Mouse (Mus musculus): ENCODE results near the gene Gm960. TPM values are rescaled to one million over a fixed set of nuclear protein-coding genes. Genes with fewer than 3 reads are reported as not detected.

Gene Gm960
- polyA plus RNA-seq, 1 experiment from 2014 or later: 6.5 TPM

GRCm38 (mm10) chr19:4711098-4711600 lies 12.7 kb upstream of the Gm960 start, which contains the start of gene Sptbn2:
Sptbn2 (plus strand) TSS chr19:4711167.
- Histone ChIP-seq H3K27ac (replicated peaks) (peak within 1 kb of the TSS; percentile 93), H3K4me2 (replicated peaks) (peak within 1 kb of the TSS; percentile 74), H3K36me3 (no peaks in the 10 kb centered on the region), H3K4me3 (peak within 1 kb of the TSS; percentile 71), H3K27me3 (peaks cover 33% of the 10 kb centered on the region), H3K9me3 (no peaks in the 10 kb centered on the region), H3K9ac (replicated peaks) (peak within 1 kb of the TSS; percentile 86), H3K4me1 (peaks cover 33% of the 10 kb centered on the region)
- ATAC-seq (ENCODE audit: low FRiP score, low read depth): no peak
- WGBS: 11% methylated on average over 13 of the region's 13 CpGs

- H3K4me3 ChIP-seq: no peak overlapping the region
- no peak for ATAC-seq (ENCODE audit: low FRiP score, low read depth)
- peaks cover 36% of the 10 kb centered on the region for H3K27me3 ChIP-seq
- H3K9me3 ChIP-seq: no peaks in the 10 kb centered on the region
- WGBS: 83% methylated on average over 10 of the region's 10 CpGs
- no peak overlapping the region for H3K27ac ChIP-seq (replicated peaks)
- H3K36me3 ChIP-seq: no peaks in the 10 kb centered on the region
- peaks cover 20% of the 10 kb centered on the region for H3K4me1 ChIP-seq
- H3K4me2 ChIP-seq (replicated peaks): no peak overlapping the region
- H3K9ac ChIP-seq (replicated peaks): no peak overlapping the region
Observed at GRCm38 (mm10) chr19:4708765-4709164, 10.3 kb upstream of the Gm960 start.

DNA sequence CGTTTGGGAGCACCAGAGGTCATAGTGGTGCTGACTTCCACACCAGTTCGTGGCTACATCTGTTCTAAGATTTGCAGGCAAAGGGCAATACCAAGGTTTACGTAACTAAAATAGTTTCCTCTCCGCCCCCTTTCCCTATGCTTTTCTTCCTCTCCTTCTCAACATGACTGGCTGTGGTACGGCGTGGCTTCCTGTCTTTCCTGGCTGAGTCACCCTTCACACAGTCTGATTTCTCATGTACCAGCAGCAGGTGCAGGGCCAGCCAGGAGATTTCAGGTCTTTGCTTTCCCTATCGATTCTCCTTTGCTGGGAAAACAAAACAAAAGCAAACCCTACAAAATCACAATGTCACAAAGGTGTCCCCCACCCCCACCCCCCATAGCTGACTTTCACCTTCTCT lies 2.8 kb upstream of the Gm960 start:
- no peak for ATAC-seq (ENCODE audit: low FRiP score, low read depth)
- WGBS: 70% methylated on average over 7 of the region's 7 CpGs
- Histone ChIP-seq H3K27ac (replicated peaks) (no peak overlapping the region), H3K36me3 (no peaks in the 10 kb centered on the region), H3K4me3 (no peak overlapping the region), H3K4me1 (peaks cover 6% of the 10 kb centered on the region; the same call in 1 of the 2 replicates), H3K9ac (replicated peaks) (no peak overlapping the region), H3K27me3 (peaks cover 61% of the 10 kb centered on the region), H3K4me2 (replicated peaks) (no peak overlapping the region), H3K9me3 (no peaks in the 10 kb centered on the region)

GRCm38 (mm10) chr19:4700656-4701055 lies 2.2 kb upstream of the Gm960 start:
- Histone ChIP-seq H3K4me3 (no peak overlapping the region), H3K4me2 (replicated peaks) (no peak overlapping the region), H3K4me1 (peaks cover 6% of the 10 kb centered on the region; the same call in 1 of the 2 replicates), H3K27me3 (peaks cover 61% of the 10 kb centered on the region), H3K36me3 (no peaks in the 10 kb centered on the region), H3K9ac (replicated peaks) (no peak overlapping the region), H3K27ac (replicated peaks) (no peak overlapping the region), H3K9me3 (no peaks in the 10 kb centered on the region)
- 77% methylated on average over 8 of the region's 8 CpGs for WGBS
- no peak for ATAC-seq (ENCODE audit: low FRiP score, low read depth)

GRCm38 (mm10) chr19:4699821-4700220 lies 1.4 kb upstream of the Gm960 start:
- no peak overlapping the region for H3K9ac ChIP-seq (replicated peaks)
- H3K9me3 ChIP-seq: no peaks in the 10 kb centered on the region
- H3K4me3 ChIP-seq: no peak overlapping the region
- H3K27me3 ChIP-seq: peaks cover 59% of the 10 kb centered on the region
- H3K36me3 ChIP-seq: no peaks in the 10 kb centered on the region
- no peak overlapping the region for H3K4me2 ChIP-seq (replicated peaks)
- no peak overlapping the region for H3K27ac ChIP-seq (replicated peaks)
- 83% methylated on average over 5 of the region's 5 CpGs for WGBS
- peaks cover 6% of the 10 kb centered on the region; the same call in 1 of the 2 replicates for H3K4me1 ChIP-seq
- ATAC-seq (ENCODE audit: low FRiP score, low read depth): no peak

DNA sequence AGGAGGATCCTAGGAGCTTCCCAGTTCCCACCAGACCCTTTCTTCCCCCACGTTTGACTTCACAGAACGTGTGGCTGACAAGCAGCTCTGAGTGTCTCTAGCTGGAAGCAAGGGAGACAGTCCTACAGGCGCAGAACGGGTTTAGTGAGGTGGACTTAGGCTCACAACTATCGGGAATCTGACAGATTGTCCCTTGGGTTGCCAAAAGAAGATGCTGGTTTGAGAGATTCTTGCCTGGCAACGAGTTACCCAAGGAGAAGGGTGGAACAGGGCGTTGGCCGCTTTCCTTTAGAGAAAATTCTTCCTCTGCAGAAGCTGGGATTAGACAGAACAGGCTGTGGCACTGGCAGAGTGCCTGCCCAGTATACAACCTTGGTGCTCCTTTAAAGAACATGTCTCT lies 388 bp upstream of the Gm960 start:
- peak overlapping the region; percentile 59; the same call in 1 of the 2 replicates for H3K4me3 ChIP-seq
- no peak for ATAC-seq (ENCODE audit: low FRiP score, low read depth)
- H3K9me3 ChIP-seq: no peaks in the 10 kb centered on the region
- no peaks in the 10 kb centered on the region for H3K36me3 ChIP-seq
- H3K4me1 ChIP-seq: peaks cover 6% of the 10 kb centered on the region; the same call in 1 of the 2 replicates
- peak overlapping the region; percentile 75 for H3K4me2 ChIP-seq (replicated peaks)
- peaks cover 55% of the 10 kb centered on the region for H3K27me3 ChIP-seq
- 40% methylated on average over 8 of the region's 8 CpGs for WGBS
- peak overlapping the region; percentile 31; the same call in 1 of the 2 replicates for H3K9ac ChIP-seq (replicated peaks)
- H3K27ac ChIP-seq (replicated peaks): 0 out of 2 replicates have a peak overlapping the region, but pooled peaks have one; percentile 60

DNA sequence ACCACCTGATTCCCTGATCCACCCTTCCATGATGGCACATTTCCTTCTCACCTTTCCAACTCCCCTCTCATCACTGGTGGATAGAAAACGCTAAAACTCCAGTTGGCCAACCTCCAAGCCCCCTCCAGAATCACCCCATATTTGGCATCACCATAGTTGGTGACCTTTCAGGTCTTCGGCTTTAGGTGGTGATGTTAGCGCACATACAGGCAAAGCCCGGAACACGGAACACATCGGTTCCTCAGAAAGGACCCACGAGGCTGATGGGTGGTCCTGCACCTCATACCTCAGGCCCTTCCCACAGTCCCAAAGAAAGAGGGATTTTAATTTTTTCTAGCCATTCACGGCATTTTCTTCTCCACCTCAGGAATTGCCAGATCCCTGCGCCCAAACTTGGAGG lies 747 bp downstream of the Gm960 start:
- H3K9me3 ChIP-seq: no peaks in the 10 kb centered on the region
- H3K4me3 ChIP-seq: peak overlapping the region; percentile 59
- WGBS: 76% methylated on average over 9 of the region's 9 CpGs
- H3K4me2 ChIP-seq (replicated peaks): peak overlapping the region; percentile 75
- H3K4me1 ChIP-seq: peaks cover 6% of the 10 kb centered on the region; the same call in 1 of the 2 replicates
- H3K9ac ChIP-seq (replicated peaks): peak overlapping the region; percentile 70
- peaks cover 54% of the 10 kb centered on the region for H3K27me3 ChIP-seq
- no peak overlapping the region; the same call in 1 of the 2 replicates for H3K27ac ChIP-seq (replicated peaks)
- peak; percentile 23; the same call in 1 of the 2 replicates for ATAC-seq (ENCODE audit: low FRiP score, low read depth)
- no peaks in the 10 kb centered on the region for H3K36me3 ChIP-seq

- no peak for ATAC-seq (ENCODE audit: low FRiP score, low read depth)
- peaks cover 54% of the 10 kb centered on the region for H3K27me3 ChIP-seq
Observed at GRCm38 (mm10) chr19:4697121-4697520, 1.3 kb downstream of the Gm960 start.

GRCm38 (mm10) chr19:4694346-4694745 lies 4.1 kb downstream of the Gm960 start:
- no peak overlapping the region for H3K4me2 ChIP-seq (replicated peaks)
- 76% methylated on average over 3 of the region's 3 CpGs for WGBS
- no peak for ATAC-seq (ENCODE audit: low FRiP score, low read depth)
- H3K4me3 ChIP-seq: no peak overlapping the region
- peaks cover 6% of the 10 kb centered on the region; the same call in 1 of the 2 replicates for H3K4me1 ChIP-seq
- H3K9me3 ChIP-seq: no peaks in the 10 kb centered on the region
- peaks cover 30% of the 10 kb centered on the region for H3K27me3 ChIP-seq
- no peaks in the 10 kb centered on the region for H3K36me3 ChIP-seq
- H3K9ac ChIP-seq (replicated peaks): no peak overlapping the region
- H3K27ac ChIP-seq (replicated peaks): no peak overlapping the region

More at GRCm38 (mm10) chr19:4697121-4697520, 1.3 kb downstream of the Gm960 start:
- Histone ChIP-seq H3K4me3 (no peak overlapping the region), H3K27ac (replicated peaks) (no peak overlapping the region), H3K36me3 (no peaks in the 10 kb centered on the region), H3K4me2 (replicated peaks) (no peak overlapping the region), H3K9me3 (no peaks in the 10 kb centered on the region), H3K4me1 (peaks cover 6% of the 10 kb centered on the region; the same call in 1 of the 2 replicates), H3K9ac (replicated peaks) (no peak overlapping the region)
- WGBS: 81% methylated on average over 3 of the region's 3 CpGs

- H3K27ac ChIP-seq (replicated peaks): no peak overlapping the region
- no peak overlapping the region for H3K4me3 ChIP-seq
- H3K9ac ChIP-seq (replicated peaks): no peak overlapping the region
- ATAC-seq (ENCODE audit: low FRiP score, low read depth): no peak
- no peaks in the 10 kb centered on the region for H3K4me1 ChIP-seq
- H3K36me3 ChIP-seq: no peaks in the 10 kb centered on the region
- no peaks in the 10 kb centered on the region for H3K9me3 ChIP-seq
- H3K27me3 ChIP-seq: no peaks in the 10 kb centered on the region
- WGBS: 44% methylated on average over 6 of the region's 6 CpGs
- no peak overlapping the region for H3K4me2 ChIP-seq (replicated peaks)
Observed at GRCm38 (mm10) chr19:4672401-4672800, 26.1 kb downstream of the Gm960 start.

GRCm38 (mm10) chr19:4670776-4671175 lies 27.7 kb downstream of the Gm960 start:
- 87% methylated on average over 4 of the region's 4 CpGs for WGBS

GRCm38 (mm10) chr19:4666815-4667214 lies 31.7 kb downstream of the Gm960 start:
- Histone ChIP-seq H3K9ac (replicated peaks) (no peak overlapping the region), H3K27ac (replicated peaks) (no peak overlapping the region), H3K4me3 (no peak overlapping the region), H3K9me3 (no peaks in the 10 kb centered on the region), H3K4me1 (no peaks in the 10 kb centered on the region), H3K27me3 (no peaks in the 10 kb centered on the region), H3K36me3 (no peaks in the 10 kb centered on the region), H3K4me2 (replicated peaks) (no peak overlapping the region)
- ATAC-seq (ENCODE audit: low FRiP score, low read depth): no peak

More at GRCm38 (mm10) chr19:4670776-4671175, 27.7 kb downstream of the Gm960 start:
- no peaks in the 10 kb centered on the region for H3K4me1 ChIP-seq
- ATAC-seq (ENCODE audit: low FRiP score, low read depth): no peak
- no peaks in the 10 kb centered on the region for H3K36me3 ChIP-seq
- no peaks in the 10 kb centered on the region for H3K9me3 ChIP-seq
- H3K27me3 ChIP-seq: no peaks in the 10 kb centered on the region
- H3K27ac ChIP-seq (replicated peaks): no peak overlapping the region
- no peak overlapping the region for H3K4me3 ChIP-seq
- no peak overlapping the region for H3K9ac ChIP-seq (replicated peaks)
- no peak overlapping the region for H3K4me2 ChIP-seq (replicated peaks)

DNA sequence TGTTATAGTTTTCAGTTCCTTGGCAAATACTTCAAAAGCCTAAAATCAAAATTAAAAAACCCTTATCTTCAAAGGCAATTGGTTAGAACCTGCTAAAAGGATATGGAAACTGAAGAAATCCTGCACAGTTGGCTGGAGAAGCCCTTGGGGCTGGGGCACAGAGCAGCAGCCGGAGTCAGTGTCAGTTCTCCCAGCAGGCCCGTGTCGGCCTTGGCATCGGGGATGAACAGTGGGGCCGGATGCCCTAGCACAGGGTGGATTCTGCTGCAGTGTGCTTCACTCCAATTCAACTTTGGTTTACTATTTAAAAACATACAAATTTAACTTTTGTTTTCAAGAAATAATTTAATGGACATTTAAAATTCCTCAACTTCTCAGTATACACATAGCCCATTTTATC lies 40.3 kb downstream of the Gm960 start:
- no peaks in the 10 kb centered on the region for H3K9me3 ChIP-seq
- no peaks in the 10 kb centered on the region for H3K36me3 ChIP-seq
- ATAC-seq (ENCODE audit: low FRiP score, low read depth): no peak
- no peaks in the 10 kb centered on the region for H3K4me1 ChIP-seq
- no peak overlapping the region for H3K4me2 ChIP-seq (replicated peaks)
- no peaks in the 10 kb centered on the region for H3K27me3 ChIP-seq
- H3K4me3 ChIP-seq: no peak overlapping the region
- WGBS: 92% methylated on average over 5 of the region's 5 CpGs
- H3K9ac ChIP-seq (replicated peaks): no peak overlapping the region
- no peak overlapping the region for H3K27ac ChIP-seq (replicated peaks)
